Mouse (Mus musculus): Measurements from ENCODE around the gene Slc39a11.

Gene Slc39a11

DNA sequence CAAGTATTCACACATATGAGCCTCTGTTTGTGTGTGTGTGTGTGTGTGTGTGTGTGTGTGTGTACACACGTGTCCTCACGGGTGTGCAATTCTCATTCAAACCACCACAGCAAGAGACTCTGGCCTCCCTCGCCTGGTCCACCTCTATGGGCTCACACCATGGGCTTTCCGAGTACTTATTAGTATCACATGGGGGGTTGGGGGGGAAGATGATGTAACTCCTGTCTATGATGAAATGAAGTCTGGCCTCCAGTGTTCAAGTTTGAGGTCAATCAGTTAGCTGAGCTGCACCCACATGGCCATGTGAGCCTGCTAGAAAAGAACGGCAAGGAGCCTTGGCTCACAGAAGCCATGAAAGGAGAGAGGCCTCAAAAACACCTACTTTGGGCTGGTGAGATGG lies 16.5 kb downstream of the Slc39a11 start:
- DNase-seq (ENCODE audit: low spot score in 2 of 2): no peak

GRCm38 (mm10) chr11:113632303-113632702 lies 17.6 kb downstream of the Slc39a11 start:
- no peak for DNase-seq (ENCODE audit: low spot score in 2 of 2)

GRCm38 (mm10) chr11:113631862-113632261 lies 18.0 kb downstream of the Slc39a11 start:
- DNase-seq (ENCODE audit: low spot score in 2 of 2): no peak

GRCm38 (mm10) chr11:113631302-113631701 lies 18.6 kb downstream of the Slc39a11 start:
- no peak for DNase-seq (ENCODE audit: low spot score in 2 of 2)

- no peak for DNase-seq (ENCODE audit: low spot score in 2 of 2)
These were observed 19.2 kb downstream of the Slc39a11 start for GRCm38 (mm10) chr11:113630642-113631041.

DNA sequence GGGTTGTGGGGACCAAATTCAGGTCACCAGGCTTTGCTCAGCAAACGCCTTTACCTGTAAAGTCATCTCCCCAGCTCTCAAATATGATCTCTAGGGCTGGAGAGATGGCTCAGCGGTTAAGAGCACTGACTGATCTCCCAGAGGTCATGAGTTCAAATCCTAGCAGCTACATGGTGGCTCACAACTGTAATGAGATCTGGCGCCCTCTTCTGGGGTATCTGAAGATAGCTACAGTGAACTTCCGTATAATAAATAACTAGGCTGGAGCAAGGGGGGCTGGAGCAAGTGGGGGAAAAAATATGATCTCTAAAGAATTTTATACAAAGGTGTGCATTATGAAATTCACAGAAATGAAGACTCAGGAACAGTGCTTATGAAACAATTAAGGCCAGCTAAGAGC lies 22.1 kb downstream of the Slc39a11 start:
- DNase-seq (ENCODE audit: low spot score in 2 of 2): no peak

- DNase-seq (ENCODE audit: low spot score in 2 of 2): no peak
These were observed 24.4 kb downstream of the Slc39a11 start for GRCm38 (mm10) chr11:113625437-113625836.

- no peak for DNase-seq (ENCODE audit: low spot score in 2 of 2)
These were observed 27.9 kb downstream of the Slc39a11 start for GRCm38 (mm10) chr11:113622028-113622427.

DNA sequence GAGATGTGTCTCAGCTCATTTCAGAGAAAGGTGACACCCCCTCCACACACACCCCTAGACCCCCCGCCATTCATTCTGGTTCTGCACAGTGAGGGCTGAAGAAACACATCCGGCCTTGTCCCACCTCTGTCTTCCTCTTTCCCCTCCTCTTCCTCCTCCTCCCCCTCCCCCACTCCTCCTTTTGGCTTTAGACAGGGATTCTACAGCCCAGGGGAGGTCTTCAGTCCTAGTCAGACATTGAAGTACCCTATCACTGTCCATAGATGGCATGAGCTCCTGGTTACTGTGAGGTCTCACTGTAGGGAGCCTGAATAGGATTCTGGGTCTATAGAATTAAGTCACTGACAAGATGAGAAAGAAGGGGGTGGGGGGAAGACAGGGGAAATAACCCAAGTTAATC lies 28.9 kb downstream of the Slc39a11 start:
- no peak for DNase-seq (ENCODE audit: low spot score in 2 of 2)

DNA sequence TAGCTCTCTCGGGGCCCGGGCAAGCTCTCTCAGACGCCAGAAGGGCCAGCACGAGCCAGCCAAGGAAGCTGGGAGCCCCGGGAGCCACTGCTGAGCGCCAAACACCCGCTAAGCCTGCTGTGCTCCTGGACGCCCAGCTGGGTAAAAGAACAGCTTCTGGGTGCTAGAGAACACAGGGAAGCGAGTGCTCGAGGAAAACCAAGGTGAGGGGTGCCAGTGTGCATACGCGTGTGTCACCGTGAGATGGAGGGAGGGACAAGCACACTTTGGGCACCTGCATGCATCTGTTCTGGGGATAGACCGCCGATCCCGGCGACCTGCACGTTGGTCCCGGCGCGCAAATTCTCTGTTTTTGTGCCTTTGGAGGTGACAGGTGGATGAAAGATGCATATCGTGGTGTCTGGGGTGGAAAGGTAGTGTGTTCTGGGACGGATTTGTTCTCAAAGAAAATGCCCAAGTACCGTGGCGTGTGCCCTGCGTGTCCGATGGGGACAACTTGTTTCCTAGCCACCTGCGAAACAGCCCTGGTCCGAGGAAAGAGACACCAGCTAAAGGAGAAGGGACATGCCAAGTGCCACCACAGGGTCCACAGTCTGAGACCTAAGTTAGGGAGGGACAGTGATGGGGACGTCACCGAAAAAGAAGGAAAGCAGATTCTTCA lies 30.3 kb downstream of the Slc39a11 start:
- DNase-seq (ENCODE audit: low spot score in 2 of 2): no peak

- peak; percentile 87 to 89 for DNase-seq (ENCODE audit: low spot score in 2 of 2)
These were observed 31.0 kb downstream of the Slc39a11 start, which contains the start of gene Sstr2 for GRCm38 (mm10) chr11:113618672-113619419. TSS of gene Sstr2 (plus strand) at chr11:113619342.

DNA sequence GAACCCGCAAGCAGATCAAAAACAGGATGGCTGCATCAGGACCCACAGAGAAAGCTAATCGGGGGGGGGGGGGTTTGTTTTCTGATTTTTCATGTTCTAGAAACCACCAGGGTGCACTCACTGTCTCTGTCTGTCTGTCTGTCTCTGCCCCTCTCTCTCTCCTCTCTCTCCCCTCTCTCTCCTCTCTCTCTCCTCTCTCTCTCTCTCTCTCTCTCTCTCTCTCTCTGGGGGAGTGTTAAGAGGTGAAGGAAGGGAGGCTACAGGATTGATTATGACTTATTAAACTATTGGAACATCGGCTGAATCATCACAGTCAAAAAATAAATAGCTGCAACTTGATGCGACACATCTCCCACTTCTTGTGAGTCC lies 31.6 kb downstream of the Slc39a11 start:
- DNase-seq (ENCODE audit: low spot score in 2 of 2): no peak

GRCm38 (mm10) chr11:113617132-113617911 lies 32.6 kb downstream of the Slc39a11 start:
- peak; percentile 75 to 81 for DNase-seq (ENCODE audit: low spot score in 2 of 2)

- no peak for DNase-seq (ENCODE audit: low spot score in 2 of 2)
These were observed 35.4 kb downstream of the Slc39a11 start for GRCm38 (mm10) chr11:113614476-113614875.

DNA sequence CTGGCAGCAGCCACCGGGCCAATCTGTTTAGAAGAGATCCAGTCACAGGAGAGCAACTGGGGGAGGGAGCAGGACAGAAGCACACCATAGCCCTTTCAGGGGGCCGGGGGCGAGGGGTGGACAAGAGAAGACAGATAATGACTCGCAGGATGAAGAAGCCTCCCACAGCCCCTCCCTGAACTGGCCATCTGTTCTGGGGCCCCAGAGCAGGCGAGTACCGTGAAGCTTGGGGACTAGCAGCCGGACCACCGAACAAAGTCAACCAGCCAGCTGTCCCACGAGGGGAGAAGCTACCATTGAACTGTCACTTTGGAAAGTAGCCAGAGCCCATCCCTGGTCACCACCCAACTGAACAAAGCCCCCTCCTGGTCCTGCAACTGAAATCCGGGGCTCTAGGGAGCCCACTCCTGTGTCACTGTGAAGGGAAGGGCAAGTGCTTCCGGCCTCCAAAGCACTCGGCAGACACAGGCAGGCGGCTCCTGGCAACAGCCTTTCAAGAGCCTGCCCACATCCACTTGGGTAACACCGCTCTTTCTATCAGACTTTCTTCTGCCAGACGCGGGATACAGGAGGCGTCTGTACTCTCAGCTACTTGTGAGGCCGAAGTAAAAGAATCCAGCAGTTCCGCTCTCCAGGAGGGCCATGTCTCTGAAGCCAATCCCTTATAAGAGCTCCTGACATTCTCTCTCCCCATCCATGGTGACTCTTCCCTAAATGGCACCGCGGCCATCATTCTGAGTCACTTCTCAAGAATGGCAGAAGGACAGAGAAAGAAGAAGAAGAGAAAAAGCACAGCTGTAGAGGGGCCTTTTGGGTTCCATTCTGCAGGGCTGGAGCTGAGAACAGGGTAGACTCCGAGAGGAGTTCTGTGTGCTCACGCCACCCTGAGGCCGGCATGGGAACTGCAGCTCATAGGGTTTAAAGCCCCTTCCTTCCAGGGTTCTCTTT lies 37.9 kb downstream of the Slc39a11 start:
- peak; percentile 56 to 74 for DNase-seq (ENCODE audit: low spot score in 2 of 2)

DNA sequence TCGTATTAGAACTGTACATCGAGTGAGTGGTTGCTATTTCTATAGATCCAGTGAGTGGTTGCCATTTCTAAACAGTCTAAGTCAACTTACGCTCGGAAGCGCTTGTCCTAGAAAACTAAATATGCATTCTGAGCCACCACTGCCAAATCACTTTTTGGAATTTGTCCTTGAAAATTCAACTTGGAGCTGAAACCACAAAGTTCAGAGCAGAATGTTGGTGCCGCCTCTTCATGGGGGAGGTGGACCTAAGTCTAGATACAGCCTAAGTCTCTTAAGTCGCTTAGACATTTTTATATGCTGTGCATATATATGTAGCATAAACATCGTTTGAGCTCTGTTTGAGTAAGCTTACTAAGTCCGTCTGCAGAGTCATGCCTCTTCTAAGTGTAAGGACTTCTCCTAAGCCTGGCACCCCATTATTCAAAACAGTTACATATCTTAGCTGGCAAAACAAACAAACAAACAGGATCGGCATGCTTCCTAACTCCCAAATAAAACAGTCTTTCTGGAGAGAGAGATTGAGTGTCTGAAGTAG lies 38.7 kb downstream of the Slc39a11 start:
- DNase-seq (ENCODE audit: low spot score in 2 of 2): no peak

DNA sequence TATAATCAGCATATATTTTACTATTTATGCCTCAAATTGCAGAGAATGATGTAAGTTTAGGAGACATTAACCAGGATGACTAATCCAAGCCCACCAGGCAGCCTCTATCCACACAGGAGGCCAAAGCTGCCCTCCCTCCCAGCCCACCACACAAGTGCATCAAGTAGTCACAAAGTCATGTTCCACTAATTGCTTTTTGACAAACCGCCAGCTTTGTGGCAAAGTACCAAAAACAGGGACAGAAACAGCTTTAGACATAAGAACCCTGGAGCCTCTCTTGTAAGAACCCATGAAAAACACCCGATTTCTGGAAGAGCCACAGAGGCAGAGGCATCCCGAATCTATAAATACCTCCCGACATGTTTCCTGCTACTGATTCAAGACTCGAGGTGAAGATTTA lies 39.6 kb downstream of the Slc39a11 start:
- DNase-seq (ENCODE audit: low spot score in 2 of 2): peak; percentile 58 to 62

DNA sequence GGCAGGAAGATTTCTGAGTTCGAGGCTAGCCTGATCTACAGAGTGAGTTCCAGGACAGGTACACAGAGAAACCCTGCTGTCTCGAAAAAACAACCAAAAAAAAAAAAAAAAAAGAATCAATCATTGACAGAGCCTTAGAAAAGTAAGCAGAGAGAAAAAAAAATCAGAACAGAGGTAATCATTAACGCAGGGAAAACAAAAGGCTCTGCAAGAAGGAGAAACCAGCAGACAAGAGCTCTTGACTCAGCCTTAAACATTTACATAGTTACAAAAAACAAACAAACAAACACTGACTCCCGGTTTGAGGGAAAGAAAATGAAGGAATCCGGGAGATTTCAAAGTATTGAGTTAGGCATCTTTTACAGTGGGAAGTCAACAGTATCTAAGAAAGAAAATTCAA lies 40.3 kb downstream of the Slc39a11 start:
- no peak for DNase-seq (ENCODE audit: low spot score in 2 of 2)

DNA sequence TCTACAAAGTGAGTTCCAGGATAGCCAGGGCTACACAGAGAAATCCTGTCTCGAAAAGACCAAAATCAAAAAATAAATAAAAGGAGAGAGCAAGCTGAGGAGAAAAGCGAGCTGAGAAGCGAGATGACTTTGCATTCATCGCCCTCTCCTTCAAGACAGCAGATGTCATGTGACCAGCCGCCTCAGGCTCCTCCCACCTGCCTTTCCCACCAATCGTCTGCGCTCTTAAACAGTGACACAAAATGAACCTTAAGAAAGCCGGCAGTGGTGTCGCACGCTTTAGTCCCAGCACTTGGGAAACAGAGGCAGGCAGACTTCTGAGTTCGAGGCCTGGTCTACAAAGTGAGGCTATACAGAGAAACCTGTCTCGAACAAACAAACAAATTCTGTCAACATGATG lies 42.3 kb downstream of the Slc39a11 start:
- no peak for DNase-seq (ENCODE audit: low spot score in 2 of 2)

DNA sequence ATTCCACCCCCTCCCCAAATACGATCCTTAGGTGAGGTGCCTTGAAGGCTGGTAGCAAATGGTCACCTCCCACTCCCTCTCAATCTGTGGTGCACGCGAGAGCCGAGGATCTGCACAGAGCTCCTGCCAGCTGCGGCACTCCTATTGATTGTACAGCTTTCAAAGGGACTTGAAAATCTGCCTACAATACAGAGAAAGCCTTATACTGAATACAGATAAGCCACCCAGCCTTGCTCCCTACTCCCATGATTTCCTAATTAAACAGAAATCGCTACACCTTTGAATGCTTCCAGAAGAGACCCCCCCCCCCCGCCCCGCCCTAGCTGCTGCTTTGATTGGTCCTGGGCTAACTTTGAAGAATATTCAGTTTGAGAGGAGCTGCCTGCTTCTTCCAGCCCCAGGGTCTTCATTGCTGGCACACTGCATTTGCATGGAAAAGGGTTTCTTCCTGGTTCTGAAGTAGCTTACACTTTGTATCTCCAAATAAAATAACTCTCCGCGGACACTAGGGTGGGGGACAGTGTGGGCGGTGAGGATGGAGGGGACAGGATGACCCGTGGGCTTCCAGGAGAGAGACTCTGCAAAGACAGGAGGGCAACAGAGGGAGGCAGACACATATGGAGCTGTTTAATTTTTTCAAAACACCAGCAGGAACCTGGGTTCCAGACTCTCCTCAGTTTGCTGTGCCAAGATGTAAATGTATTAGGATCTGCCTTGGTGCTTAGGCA lies 48.1 kb downstream of the Slc39a11 start:
- DNase-seq (ENCODE audit: low spot score in 2 of 2): no peak

Measured in right cerebral cortex, postnatal 10 days (tissue).